ENCODE assay signal across 8 mouse cellular contexts in the genomic region with DNA sequence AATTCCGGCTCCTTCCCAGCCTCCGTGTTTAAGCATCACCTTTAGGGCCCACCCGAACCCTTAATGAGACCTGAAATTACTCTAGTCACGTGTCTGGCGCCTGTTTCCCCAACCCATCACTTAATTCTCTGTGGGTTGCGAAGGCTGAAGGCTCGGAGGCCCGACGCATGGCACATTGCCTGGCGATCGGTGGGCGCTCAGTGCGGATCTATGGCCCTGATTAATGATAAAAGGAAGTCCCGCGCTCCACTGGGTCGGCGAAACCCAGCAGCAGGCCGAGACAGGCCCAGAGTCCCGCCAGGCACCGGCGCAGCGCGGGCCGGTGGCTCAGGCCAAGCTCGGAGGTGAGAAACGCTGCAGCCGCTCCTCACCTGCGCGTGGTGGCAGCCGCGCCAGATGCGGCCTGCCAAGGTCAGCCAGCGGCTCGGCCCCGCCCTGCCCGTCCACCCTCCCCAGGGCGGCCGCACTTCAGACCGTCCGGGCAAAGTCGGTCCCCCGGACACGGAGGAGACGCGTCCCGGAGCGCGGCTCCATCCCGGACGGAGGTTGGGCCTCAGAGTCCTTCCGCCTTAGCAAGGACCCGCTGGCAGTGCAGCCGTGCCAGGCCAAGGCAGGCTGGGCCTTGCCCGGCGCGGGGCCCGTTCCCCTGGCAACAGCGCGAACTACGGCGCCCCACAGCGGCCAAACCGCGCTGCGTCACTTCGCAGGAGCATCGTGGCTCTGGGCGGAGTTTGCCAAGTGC. TPM values are rescaled to one million over a fixed set of nuclear protein-coding genes. Genes with fewer than 3 reads are reported as not detected.
DNase-seq lines count a peak whose midpoint lies in the region; TF ChIP-seq lines count a peak whose summit lies in the region.

Zdhhc1 (minus strand) TSS at position 464 of the 742 bp plus-strand sequence.

- H3K27ac ChIP-seq in cortical plate, adult 2 months (ENCODE audit: insufficient read depth, low read length) = peak within 1 kb of the TSS; percentile 85

- TF ChIP-seq CTCF in cortical plate, adult 2 months (IDR thresholded peaks at IDR 0.05; ENCODE audit: extremely low read depth, insufficient read depth, low read length) = peak; percentile 30; the same call in 1 of the 2 replicates

- peaks cover 3% of the 10 kb centered on the region for H3K27me3 ChIP-seq in megakaryocyte, embryonic 14.5 days (replicated peaks)

- peak within 1 kb of the TSS; percentile 76 for H3K4me3 ChIP-seq in cortical plate, adult 2 months (ENCODE audit: insufficient read depth, low read length)
- peak within 1 kb of the TSS; percentile 94 for H3K4me3 ChIP-seq in megakaryocyte, embryonic 14.5 days (replicated peaks)

- peak; percentile 85 for DNase-seq in ZHBTc4 (ENCODE audit: low read depth, low spot score)
- peak; percentile 94 for DNase-seq in gastrocnemius, postnatal 10 days
- DNase-seq in induced T-regulatory cell, adult 2 months (ENCODE audit: low read depth) = peak; percentile 77
- DNase-seq in left cerebral cortex, adult 8-10 months (ENCODE audit: low spot score in 2 of 2) = peak; percentile 81 to 90
- DNase-seq in right cerebral cortex, adult 2 months (ENCODE audit: low spot score in 2 of 2) = peak; percentile 91
- peak; percentile 76 for DNase-seq in urinary bladder, postnatal 10 days (ENCODE audit: low spot score)

- H3K36me3 ChIP-seq in megakaryocyte, embryonic 14.5 days (replicated peaks; ENCODE audit: low read length) = no peaks in the 10 kb centered on the region

- peak; percentile 50; the same call in 1 of the 2 replicates for TF ChIP-seq POLR2A in cortical plate, adult 2 months (IDR thresholded peaks at IDR 0.05; ENCODE audit: extremely low read depth, insufficient read depth, low read length)

- no peaks in the 10 kb centered on the region for H3K9me3 ChIP-seq in megakaryocyte, embryonic 14.5 days

- H3K4me1 ChIP-seq in cortical plate, adult 2 months (ENCODE audit: control insufficient read depth, insufficient read depth, low read length) = peaks cover 6% of the 10 kb centered on the region; the same call in 1 of the 2 replicates
- peaks cover 35% of the 10 kb centered on the region for H3K4me1 ChIP-seq in megakaryocyte, embryonic 14.5 days

RNA-seq across cellular contexts. Expression of gene Zdhhc1, which starts in this region (rescaled TPM):
- 63.6 and 66.2 TPM in 2 replicates for polyA plus RNA-seq in cortical plate, adult 2 months (2012; rRNA removed)
- total RNA-seq in gastrocnemius, postnatal 10 days (2021) = 10 to 100 TPM; 10.9 to 15.9 TPM
- 10 to 100 TPM; 38.3 to 45.8 (median 42.9) TPM for total RNA-seq in left cerebral cortex, adult 8-10 months (2022)
- 5.4 and 9.0 TPM in 2 replicates for polyA plus RNA-seq in megakaryocyte, embryonic 14.5 days (2012; ENCODE audit: insufficient read depth, low replicate concordance)

Comparison
In these comparisons a context has a peak if more than half of its experiments do, and no peak if none do; other contexts are left out.
1. Peak in every context shown above with its lines: DNase-seq, H3K4me3 ChIP-seq and H3K27ac ChIP-seq.